Comparison of ENCODE assay signal across 9 mouse cellular contexts in genomic region chr5:136564613-136565299, GRCm38 (mm10). TPM values are rescaled to one million over a fixed set of nuclear protein-coding genes. Genes with fewer than 3 reads are reported as not detected.
DNase-seq lines count a peak whose midpoint lies in the region; ATAC-seq and TF ChIP-seq lines count a peak whose summit lies in the region.
"Had no signal": no experiment of that assay in that cellular context is flagged by ENCODE, and none has a peak within 500 bp of the region (broad histone marks: within the 10 kb centered on the region; RNA-seq: fewer than 3 reads in every experiment).

No protein-coding gene starts in this region.

- 33% methylated on average over 11 of the region's 11 CpGs for WGBS in heart, embryonic 15.5 days
- 37% methylated on average over 11 of the region's 11 CpGs for WGBS in hindbrain, embryonic 14.5 days
- WGBS in midbrain, embryonic 13.5 days, result 38% methylated on average over 11 of the region's 11 CpGs

- peaks cover 33% of the 10 kb centered on the region for H3K4me1 ChIP-seq in heart, embryonic 15.5 days (replicated peaks)
- H3K4me1 ChIP-seq in bone marrow macrophage, adult 2 months (ENCODE audit: control insufficient read depth, insufficient read depth, low read length), result peaks cover 24% of the 10 kb centered on the region
- peaks cover 41% of the 10 kb centered on the region for H3K4me1 ChIP-seq in hindbrain, embryonic 14.5 days (replicated peaks; ENCODE audit: control insufficient read depth, insufficient read depth, low read length)
- peaks cover 57% of the 10 kb centered on the region for H3K4me1 ChIP-seq in midbrain, embryonic 13.5 days (replicated peaks)

- TF ChIP-seq CTCF in bone marrow macrophage, adult 2 months (IDR thresholded peaks at IDR 0.05; ENCODE audit: low read depth, low read length), result no peak

- H3K9me3 ChIP-seq in heart, embryonic 15.5 days (replicated peaks), result no peaks in the 10 kb centered on the region
- no peaks in the 10 kb centered on the region for H3K9me3 ChIP-seq in hindbrain, embryonic 14.5 days (ENCODE audit: control insufficient read depth, low read length)
- H3K9me3 ChIP-seq in midbrain, embryonic 13.5 days, result no peaks in the 10 kb centered on the region

- H3K36me3 ChIP-seq in heart, embryonic 15.5 days, result no peaks in the 10 kb centered on the region
- H3K36me3 ChIP-seq in hindbrain, embryonic 14.5 days (replicated peaks; ENCODE audit: control insufficient read depth, insufficient read depth), result no peaks in the 10 kb centered on the region
- H3K36me3 ChIP-seq in midbrain, embryonic 13.5 days, result no peaks in the 10 kb centered on the region

- DNase-seq in heart, postnatal 4 days, result no peak
- DNase-seq in hindbrain, embryonic 14.5 days (ENCODE audit: low spot score), result no peak
- DNase-seq in yolk sac, embryonic 10.5 days (ENCODE audit: low spot score), result no peak
- DNase-seq in gastrocnemius, adult 8-10 months (ENCODE audit: low spot score in 2 of 2), result no peak

- peaks cover under 1% of the 10 kb centered on the region; the same call in 1 of the 2 replicates for H3K27me3 ChIP-seq in heart, embryonic 15.5 days
- H3K27me3 ChIP-seq in hindbrain, embryonic 14.5 days (ENCODE audit: control insufficient read depth, insufficient read depth, low read length), result peaks cover 20% of the 10 kb centered on the region
- peaks cover 18% of the 10 kb centered on the region for H3K27me3 ChIP-seq in midbrain, embryonic 13.5 days
- H3K27me3 ChIP-seq: Patski had no signal

- H3K27ac ChIP-seq in heart, embryonic 15.5 days, result peak overlapping the region; percentile 96
- H3K27ac ChIP-seq in bone marrow macrophage, adult 2 months (ENCODE audit: insufficient read depth, low read depth, low read length), result no peak overlapping the region
- H3K27ac ChIP-seq in hindbrain, embryonic 14.5 days, result no peak overlapping the region
- H3K27ac ChIP-seq in midbrain, embryonic 13.5 days, result no peak overlapping the region

- peak overlapping the region; percentile 97 for H3K4me3 ChIP-seq in heart, embryonic 15.5 days
- H3K4me3 ChIP-seq in bone marrow macrophage, adult 2 months (ENCODE audit: insufficient read depth, low read length), result peak overlapping the region; percentile 82
- H3K4me3 ChIP-seq in hindbrain, embryonic 14.5 days (replicated peaks; ENCODE audit: low read length), result peak overlapping the region; percentile 99
- H3K4me3 ChIP-seq in midbrain, embryonic 13.5 days (replicated peaks), result peak overlapping the region; percentile 98

- H3K9ac ChIP-seq in heart, embryonic 15.5 days, result peak overlapping the region; percentile 92
- H3K9ac ChIP-seq in hindbrain, embryonic 14.5 days, result peak overlapping the region; percentile 96
- H3K9ac ChIP-seq in midbrain, embryonic 13.5 days (replicated peaks), result peak overlapping the region; percentile 94

- ATAC-seq in heart, embryonic 15.5 days (replicated peaks; ENCODE audit: insufficient number of reproducible peaks, insufficient read depth, low FRiP score, low read depth), result no peak
- no peak for ATAC-seq in hindbrain, embryonic 14.5 days (ENCODE audit: low FRiP score)
- no peak for ATAC-seq in midbrain, embryonic 13.5 days
- no peak; the same call in 1 of the 2 replicates for ATAC-seq in erythroid progenitor cell, adult 5-6 weeks (replicated peaks; ENCODE audit: low FRiP score, poor library complexity, severe bottlenecking)
- ATAC-seq: Patski had no signal

- no peak for TF ChIP-seq POLR2A in bone marrow macrophage, adult 2 months (IDR thresholded peaks at IDR 0.05; ENCODE audit: borderline replicate concordance, low read depth, low read length)

- H3K4me2 ChIP-seq in heart, embryonic 15.5 days, result peak overlapping the region; percentile 97
- H3K4me2 ChIP-seq in hindbrain, embryonic 14.5 days (replicated peaks), result peak overlapping the region; percentile 98
- H3K4me2 ChIP-seq in midbrain, embryonic 13.5 days (replicated peaks), result peak overlapping the region; percentile 87

RNA-seq across cellular contexts. Expression of gene Cux1, which starts 2.5 kb away (rescaled TPM):
- 71.2 and 82.1 TPM in 2 replicates for polyA plus RNA-seq in heart, embryonic 15.5 days (2015; fragmentation: Nextera tagmentation; extraction: Ambion mirVana)
- 100 to 1,000 TPM; 126 to 131 TPM for total RNA-seq in heart, postnatal 4 days (2021)
- 130 and 149 TPM in 2 replicates for polyA plus RNA-seq in bone marrow macrophage, adult 2 months (2012; ENCODE audit: insufficient read depth, insufficient read length, missing spikeins)
- 89.1 and 99.0 TPM in 2 replicates for polyA plus RNA-seq in hindbrain, embryonic 14.5 days (2014; fragmentation: Nextera tagmentation; extraction: Ambion mirVana)
- 126 TPM in 2 replicates for polyA plus RNA-seq in midbrain, embryonic 13.5 days (2015; fragmentation: Nextera tagmentation; extraction: Ambion mirVana)
- total RNA-seq in gastrocnemius, adult 8-10 months (2022), result 10 to 100 TPM; 79.2 to 99.7 (median 92.2) TPM
- total RNA-seq in erythroid progenitor cell, adult 5-6 weeks (2015; ENCODE audit: low replicate concordance), result 42.3 and 57.3 TPM in 2 replicates
- 71.5 and 79.1 TPM in 2 replicates for total RNA-seq in erythroid progenitor cell, adult 5-6 weeks (2017; ENCODE audit: low replicate concordance)
